Mouse (Mus musculus) cerebellum, postnatal 4 days (tissue): ENCODE data around the gene Cav2.

Experiments used
- DNase-seq, 2 experiments: peaks; one replicate each; pipeline ENCODE4 v3.0.0; 2022; ENCODE audit warnings: low spot score in 2 of 2, mixed read lengths in 1 of 2

Gene Cav2

DNA sequence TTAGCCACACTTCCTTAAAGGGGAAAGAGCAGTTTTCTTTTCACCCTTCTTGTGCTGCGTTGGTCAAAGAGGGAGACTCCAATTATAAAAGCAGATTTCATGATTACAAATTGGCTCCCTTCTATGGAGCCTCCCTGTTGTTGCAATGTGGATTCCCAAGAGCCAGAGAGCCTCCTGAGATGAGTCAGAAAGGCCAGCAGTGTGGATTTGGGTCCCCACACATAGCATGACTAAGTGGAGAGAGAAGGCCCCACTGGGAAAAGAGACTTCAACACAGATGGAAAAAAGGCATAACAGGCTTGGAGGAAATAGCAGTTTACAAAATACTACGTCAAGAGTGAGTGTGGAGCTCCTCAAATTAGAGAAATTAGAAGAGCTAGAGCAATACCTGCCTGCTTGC is 28.3 kb downstream of the Cav2 start:
- no peak for DNase-seq

DNA sequence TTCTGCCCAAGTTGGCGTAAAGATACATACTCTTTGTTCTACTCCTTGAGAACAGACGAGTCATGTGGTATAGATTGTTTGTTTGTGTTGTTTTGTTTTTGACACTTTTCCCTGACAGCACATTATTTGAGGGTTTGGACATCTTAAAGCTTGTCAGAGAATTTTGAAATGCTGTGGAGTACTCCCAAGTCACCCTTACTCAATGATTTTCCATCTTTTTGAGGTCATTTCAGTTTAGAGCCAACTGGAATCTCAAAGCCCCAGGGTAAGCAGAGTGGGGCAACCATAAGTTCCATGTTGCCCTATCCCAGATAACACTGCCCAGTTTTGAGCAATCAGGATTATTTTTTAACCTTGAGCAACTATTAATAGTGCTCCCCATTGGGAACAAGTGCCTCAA is 33.3 kb downstream of the Cav2 start:
- no peak for DNase-seq

DNA sequence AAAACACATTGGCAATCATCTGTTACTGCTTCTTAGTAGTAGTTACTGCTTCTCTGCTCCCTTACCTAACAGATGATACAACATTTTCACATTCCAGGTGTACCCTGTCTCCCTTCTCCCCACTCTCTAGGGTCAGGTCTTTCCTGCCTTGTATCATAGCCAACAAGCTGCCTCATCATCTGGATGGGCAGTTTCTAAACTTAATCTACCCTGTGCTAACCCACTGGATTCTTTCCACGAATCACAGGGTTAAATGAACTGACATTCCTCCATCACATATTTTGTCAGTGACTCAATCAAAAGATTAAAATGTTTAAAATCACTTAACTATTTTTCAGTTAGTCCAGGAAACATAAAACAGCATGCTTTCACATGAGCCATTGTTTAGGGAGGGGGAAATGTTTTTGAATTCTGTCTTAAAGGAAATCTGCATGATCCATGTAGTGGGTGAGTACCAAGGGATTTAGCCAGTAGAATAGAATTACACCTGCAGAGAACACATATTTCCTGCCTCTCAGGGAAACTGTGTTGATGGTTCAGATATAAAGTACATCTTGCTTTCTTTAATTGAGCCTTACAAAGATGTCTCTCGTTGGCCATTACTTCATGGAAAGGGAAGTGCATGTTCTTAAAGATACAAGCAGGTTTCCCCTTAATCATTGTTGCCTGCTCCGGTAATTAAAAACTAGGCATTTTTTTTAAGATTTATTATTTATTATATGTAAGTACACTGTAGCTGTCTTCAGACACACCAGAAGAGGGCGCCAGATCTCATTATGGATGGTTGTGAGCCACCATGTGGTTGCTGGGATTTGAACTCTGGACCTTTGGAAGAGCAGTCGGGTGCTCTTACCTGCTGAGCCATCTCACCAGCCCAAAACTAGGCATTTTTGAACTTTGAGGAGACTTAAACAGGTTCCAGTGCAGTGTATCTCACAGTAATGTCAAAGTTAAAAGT is 34.0 kb downstream of the Cav2 start:
- DNase-seq, result no peak

DNA sequence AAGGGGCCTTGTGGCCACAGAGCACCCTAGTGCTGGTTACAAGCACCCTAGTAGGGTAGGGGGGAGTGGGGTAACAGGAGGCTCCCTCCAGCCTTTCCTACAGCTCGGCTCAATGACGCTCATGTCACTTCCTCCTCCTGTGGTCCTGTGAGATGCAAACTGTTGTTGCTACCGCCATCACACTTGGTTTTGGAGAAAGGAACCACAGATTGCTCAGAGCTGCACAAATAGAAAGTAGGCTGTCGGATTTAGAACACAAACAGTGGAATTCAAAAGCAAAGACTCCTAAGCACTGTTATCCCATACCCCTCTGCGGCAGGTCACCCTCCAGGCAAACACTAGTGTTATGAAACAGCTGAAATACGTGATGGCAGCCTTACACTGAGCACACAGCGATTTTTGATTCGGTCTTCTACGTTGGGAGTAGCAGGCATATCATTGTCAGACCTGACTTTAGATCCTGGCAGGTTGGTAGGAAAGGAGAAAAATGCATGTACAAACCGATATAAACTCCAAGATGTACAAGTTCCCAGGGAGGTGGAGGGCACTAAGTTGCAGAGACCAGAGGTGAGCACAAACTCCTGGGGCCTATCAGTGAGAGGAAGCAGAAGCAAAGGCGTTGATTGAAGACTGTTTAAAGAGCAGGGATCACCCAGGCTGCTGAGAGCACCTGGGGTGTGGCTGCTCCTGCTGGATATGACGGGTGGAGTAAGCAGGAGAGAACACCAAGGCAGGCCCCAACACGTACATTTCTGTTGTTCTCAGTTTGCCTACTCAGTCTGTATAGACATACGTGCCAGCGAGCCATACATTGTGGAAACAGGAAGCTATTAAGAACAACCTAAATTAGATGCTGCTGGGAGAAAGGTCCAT is 35.5 kb downstream of the Cav2 start:
- DNase-seq, result no peak

DNA sequence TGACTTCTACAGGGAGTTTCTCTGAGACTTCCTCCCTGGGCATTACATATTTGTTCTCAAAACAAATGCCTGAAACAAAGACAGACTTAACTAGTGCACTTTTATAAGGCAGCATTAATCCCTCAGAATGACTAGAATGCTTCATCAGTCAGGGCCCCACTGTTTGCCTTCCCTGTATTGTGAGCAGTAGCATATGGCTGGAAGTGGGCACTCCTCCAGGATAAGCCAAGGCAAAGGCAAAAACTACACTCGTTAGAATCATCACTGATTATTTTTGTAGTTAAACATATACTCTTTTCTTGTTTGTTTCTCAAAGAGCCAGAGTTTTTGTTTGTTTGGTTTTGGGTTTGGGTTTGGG is 36.2 kb downstream of the Cav2 start:
- no peak for DNase-seq

DNA sequence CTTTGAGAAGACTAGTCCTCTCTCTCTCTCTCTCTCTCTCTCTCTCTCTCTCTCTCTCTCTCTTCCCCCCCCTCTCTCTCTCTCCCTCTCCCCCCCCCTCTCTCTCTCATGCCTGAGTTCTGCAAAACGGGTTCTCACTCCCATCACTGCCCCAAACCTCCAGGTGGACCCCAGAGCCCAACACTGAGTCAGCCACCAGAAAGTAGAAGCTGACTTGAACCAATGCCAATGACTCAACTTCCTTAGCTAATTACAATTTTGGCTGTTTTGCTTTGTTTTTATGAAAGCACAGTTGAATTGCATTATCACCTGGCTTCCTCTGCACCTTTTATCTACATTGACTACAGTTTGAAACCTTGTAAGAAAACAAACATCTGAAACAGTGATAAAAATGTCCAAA is 37.0 kb downstream of the Cav2 start:
- DNase-seq, result no peak

DNA sequence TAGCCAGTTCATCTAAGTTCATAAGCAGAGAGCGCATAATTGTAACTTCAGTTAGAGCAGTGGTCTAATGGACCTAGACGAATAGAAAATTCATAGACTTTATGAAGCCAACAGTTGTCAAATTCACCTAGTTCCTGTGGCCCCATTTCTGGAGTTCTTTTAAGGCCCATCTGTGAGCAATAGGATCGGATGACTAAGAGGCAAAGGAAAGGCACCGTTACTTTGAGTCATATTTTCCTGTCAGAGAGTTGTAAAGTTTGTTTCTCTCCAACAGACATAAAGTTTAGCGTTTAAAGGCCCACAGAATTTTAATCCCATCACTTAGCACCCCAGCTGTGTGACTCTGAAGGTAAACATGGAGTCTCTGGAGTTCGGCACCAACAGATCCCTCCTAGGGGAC is 41.0 kb downstream of the Cav2 start:
- DNase-seq, result no peak

DNA sequence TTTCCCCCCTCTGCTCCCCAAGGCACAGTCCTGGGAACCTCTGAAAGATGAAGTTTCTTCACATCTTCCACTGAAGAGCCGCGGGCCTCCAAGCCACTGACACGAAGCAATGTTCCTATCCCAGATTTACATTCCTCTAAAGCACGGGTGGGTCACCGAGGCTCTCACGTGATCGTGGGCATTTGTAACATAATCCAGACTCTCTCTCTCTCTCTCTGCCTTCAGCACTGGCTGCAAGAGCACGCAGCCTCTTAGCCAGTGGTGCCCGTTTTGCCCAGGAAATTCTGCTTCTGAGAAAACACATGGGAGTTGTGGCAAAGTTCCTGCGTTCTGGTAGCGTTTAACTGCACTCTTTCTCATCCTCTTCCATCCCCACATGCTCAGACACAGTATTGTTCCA is 46.2 kb downstream of the Cav2 start:
- DNase-seq, result no peak

DNA sequence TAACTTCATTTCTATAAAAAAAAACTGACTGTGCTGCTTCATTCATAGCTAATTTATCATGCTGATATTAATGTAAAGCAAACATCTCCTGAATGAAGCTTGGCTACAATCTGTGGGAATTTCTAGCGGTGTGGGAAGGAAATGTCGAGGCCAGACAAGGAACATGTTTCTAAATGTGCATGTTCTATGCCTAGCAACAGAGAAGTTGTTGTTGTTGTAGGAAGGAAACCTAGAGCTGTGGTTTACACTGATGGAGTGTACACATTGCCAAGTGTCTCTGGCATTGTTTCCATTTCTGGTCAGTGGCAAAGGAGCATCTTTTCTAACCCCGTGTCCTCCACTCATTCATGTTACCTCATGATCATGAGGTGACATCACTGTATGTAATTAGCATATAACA is 48.8 kb downstream of the Cav2 start:
- DNase-seq, result no peak

DNA sequence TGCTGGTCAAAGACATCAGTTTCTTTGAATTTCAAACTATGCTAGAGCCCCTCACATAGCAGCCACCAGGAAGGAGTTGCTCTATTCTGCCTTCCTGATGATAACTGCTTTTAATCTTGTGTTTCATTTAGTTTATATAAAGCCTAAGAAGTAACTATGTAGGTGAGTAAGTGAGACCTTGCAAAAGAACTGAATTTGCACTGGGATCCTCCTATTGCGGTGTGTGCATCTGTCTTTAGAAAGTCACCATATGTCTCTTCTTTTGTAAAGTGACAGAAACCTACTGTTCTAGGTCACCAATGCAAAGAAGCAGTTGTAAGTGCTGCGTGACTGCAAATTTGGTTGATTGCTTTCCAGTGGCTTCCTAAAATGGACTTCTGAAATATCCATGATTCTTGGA is 56.7 kb downstream of the Cav2 start:
- DNase-seq, result no peak
